Mouse (Mus musculus) olfactory bulb, adult 2 months (tissue): ENCODE data around the gene Clrn1.

Experiments
- CTCF ChIP-seq: fragments of 200-500 bp; IDR thresholded peaks from 2 replicates; pipeline ENCODE4 v1.5.1; 2012; ENCODE audit warnings: low read depth, mild to moderate bottlenecking, low read length, moderate library complexity; ENCODE audit not compliant: insufficient read depth
- POLR2A ChIP-seq: fragments of 200-500 bp; IDR thresholded peaks from 2 replicates; pipeline ENCODE4 v1.6.1; 2012; ENCODE audit warnings: mild to moderate bottlenecking, low read depth, low read length, moderate library complexity; ENCODE audit not compliant: insufficient read depth

DNA sequence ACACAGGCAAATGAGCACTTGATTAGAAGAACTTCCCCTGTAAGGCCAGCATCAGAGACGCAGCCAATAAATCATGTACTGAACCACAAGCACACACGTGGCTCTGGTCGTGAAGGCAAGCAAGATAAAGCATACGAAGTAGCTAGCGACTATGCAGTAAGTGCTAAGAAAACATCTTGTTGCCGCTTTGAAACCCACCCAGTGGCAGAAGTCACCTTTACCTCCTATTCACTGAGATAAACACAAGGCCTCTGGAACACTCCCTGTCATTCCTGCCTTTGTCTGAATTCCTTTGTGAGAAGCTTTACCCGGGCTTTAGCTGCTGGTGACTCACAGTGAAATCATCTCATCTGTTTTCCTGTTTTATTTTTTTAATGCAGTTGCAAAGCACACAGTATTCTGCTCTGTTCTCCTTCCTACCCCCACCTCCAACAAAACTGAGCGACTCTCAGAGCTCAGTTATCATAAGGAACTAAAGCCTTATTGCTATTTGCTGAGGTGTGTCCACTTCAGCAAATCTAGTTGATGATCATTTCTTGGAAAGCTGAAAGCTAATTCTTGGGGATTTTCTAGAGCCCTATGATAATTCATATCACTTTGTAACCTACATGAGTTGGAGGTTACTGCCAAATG lies 2.1 kb downstream of the Clrn1 start:
- TF ChIP-seq POLR2A (no peak), CTCF (no peak)
